Mouse (Mus musculus) erythroblast, embryonic 14.5 days (primary cell): ENCODE results near the gene Prss16.

Source experiments
- GATA1 ChIP-seq: IDR thresholded peaks from 2 replicates; pipeline ENCODE4 v1.6.1; 2012; ENCODE audit warnings: low read length, inconsistent platforms, mixed read lengths
- TAL1 ChIP-seq: IDR thresholded peaks from 3 replicates; pipeline ENCODE4 v1.6.1; 2012; ENCODE audit warnings: low read length, inconsistent platforms, mixed read lengths

DNA sequence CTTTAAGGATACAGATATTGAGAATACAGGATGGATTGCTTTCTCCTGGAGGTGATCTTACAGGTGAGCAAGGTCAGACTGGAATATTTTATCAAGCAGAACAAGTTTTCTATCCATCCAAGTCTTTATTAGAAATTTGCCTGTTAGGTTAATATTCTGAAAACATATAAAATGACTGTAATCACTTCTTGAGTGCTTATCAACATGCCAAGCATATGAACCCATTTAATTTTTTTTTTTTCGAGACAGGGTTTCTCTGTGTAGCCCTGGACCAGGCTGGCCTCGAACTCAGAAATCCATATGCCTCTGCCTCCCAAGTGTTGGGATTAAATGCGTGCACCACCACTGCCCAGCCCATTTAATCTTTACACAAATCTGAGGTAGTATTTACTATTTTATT is 27.4 kb upstream of the Prss16 start:
- TF ChIP-seq GATA1, result no peak
- no peak for TF ChIP-seq TAL1
